Comparison of ENCODE assay signal across 7 mouse cellular contexts in the genomic region with DNA sequence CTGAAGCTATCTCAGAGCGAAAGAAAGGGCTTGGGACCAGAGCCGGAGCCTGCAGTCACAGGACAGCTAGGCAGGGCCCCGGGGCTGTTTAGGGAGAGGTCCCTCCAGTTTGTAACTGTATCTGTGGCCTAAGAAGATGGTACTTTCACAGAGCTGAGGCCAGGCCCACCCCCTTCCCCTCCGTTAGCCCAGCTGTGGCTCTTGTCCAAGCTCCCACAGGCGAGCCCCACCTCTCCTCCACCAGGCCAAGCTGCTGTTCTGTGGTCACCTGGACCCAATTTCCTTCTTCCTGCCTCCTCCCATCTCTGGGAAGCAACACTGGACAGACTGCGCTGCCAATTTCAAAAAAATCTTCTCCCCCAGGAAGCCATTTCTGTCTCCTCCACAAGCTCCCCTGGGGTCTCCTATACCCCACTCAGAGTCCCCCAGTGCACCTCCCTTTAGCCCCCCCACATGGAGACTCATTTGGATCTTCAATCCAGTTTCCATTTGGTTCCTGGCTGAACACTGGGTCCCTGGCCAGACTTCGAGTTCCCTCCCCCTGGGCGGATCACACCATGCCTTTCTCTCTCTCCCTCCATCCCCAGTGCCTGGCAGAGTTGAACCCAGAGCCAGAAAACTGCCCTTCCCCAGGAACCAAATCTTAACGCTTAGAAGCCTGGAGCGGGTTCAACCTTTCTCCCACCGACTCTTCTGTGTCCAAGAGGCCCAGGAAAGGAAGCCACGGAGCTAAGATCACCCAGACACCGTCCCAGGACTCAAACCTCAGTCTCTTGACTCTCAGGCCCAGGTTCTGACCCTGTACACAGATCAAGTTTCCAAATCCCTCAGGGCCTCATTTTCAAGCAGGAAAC. TPM values are rescaled to one million over a fixed set of nuclear protein-coding genes. Genes with fewer than 3 reads are reported as not detected.
DNase-seq lines count a peak whose midpoint lies in the region; ATAC-seq and TF ChIP-seq lines count a peak whose summit lies in the region.

No protein-coding gene starts in this region.

- peak overlapping the region; percentile 72 for H3K27ac ChIP-seq in lung, embryonic 15.5 days
- peak overlapping the region; percentile 92 for H3K27ac ChIP-seq in embryonic fibroblast, embryonic 13.5 days (ENCODE audit: insufficient read depth, low read length)

- no peak for DNase-seq in lung, adult 2 months
- peak; percentile 64 for DNase-seq in heart, postnatal 25 days (ENCODE audit: low spot score)
- peak; percentile 64 for DNase-seq in testis, postnatal 10 days (ENCODE audit: low spot score)
- no peak for DNase-seq in right cerebral cortex, postnatal 4 days

- no peaks in the 10 kb centered on the region for H3K27me3 ChIP-seq in lung, embryonic 15.5 days

- peaks cover 34% of the 10 kb centered on the region for H3K4me1 ChIP-seq in lung, embryonic 15.5 days
- H3K4me1 ChIP-seq in lung, adult 2 months (ENCODE audit: control insufficient read depth, insufficient read depth, low read length) = peaks cover 14% of the 10 kb centered on the region
- H3K4me1 ChIP-seq in embryonic fibroblast, embryonic 13.5 days (ENCODE audit: control insufficient read depth, insufficient read depth, low read length) = 0 out of 2 replicates have a peak, but pooled peaks cover 5% of the 10 kb centered on the region

- ATAC-seq in lung, embryonic 15.5 days (ENCODE audit: borderline replicate concordance, extremely low read depth, low FRiP score, low TSS enrichment) = no peak
- no peak for ATAC-seq in monocyte, adult 5-6 weeks (replicated peaks; ENCODE audit: insufficient number of reproducible peaks, low FRiP score, low TSS enrichment, poor library complexity, severe bottlenecking)

- H3K36me3 ChIP-seq in lung, embryonic 15.5 days = no peaks in the 10 kb centered on the region

- no peak overlapping the region for H3K4me3 ChIP-seq in lung, embryonic 15.5 days
- no peak overlapping the region for H3K4me3 ChIP-seq in lung, adult 2 months (replicated peaks; ENCODE audit: extremely low read depth, low read depth, low read length)
- H3K4me3 ChIP-seq in embryonic fibroblast, embryonic 13.5 days (ENCODE audit: insufficient read depth, low read length) = no peak overlapping the region

- intact Hi-C loops in heart, postnatal 25 days (cut with DNase I) = loop anchor here (5.0 kb wide), 1 partner anchor 96 kb away; a partner anchor contains a TSS

- no peak overlapping the region for H3K9ac ChIP-seq in lung, embryonic 15.5 days

- no peak for TF ChIP-seq CTCF in lung, adult 2 months (IDR thresholded peaks at IDR 0.05; ENCODE audit: insufficient read depth, low read length)
- TF ChIP-seq CTCF in embryonic fibroblast, embryonic 13.5 days (IDR thresholded peaks at IDR 0.05; ENCODE audit: borderline replicate concordance, insufficient read depth, low read length) = no peak

- TF ChIP-seq POLR2A in lung, adult 2 months (IDR thresholded peaks at IDR 0.05; ENCODE audit: borderline replicate concordance, extremely low read depth, low read depth, low read length) = no peak
- TF ChIP-seq POLR2A in embryonic fibroblast, embryonic 13.5 days (IDR thresholded peaks at IDR 0.05; ENCODE audit: low read depth, low read length) = no peak

- H3K9me3 ChIP-seq in lung, embryonic 15.5 days = no peaks in the 10 kb centered on the region

- H3K4me2 ChIP-seq in lung, embryonic 15.5 days = no peak overlapping the region

- 56% methylated on average over 13 of the region's 13 CpGs for WGBS in lung, embryonic 15.5 days
- WGBS in lung, adult 2 months = 59% methylated on average over 13 of the region's 13 CpGs

RNA-seq across cellular contexts. Expression of a gene that starts 21.6 kb away (rescaled TPM):
- polyA plus RNA-seq in lung, embryonic 15.5 days (2015; fragmentation: Nextera tagmentation; extraction: Ambion mirVana) = 120 and 136 TPM in 2 replicates
- polyA plus RNA-seq in lung, adult 2 months (2012; rRNA removed) = 91.7 and 109 TPM in 2 replicates
- polyA plus RNA-seq in embryonic fibroblast, embryonic 13.5 days (2011; ENCODE audit: insufficient read length, low read depth, missing spikeins) = 101 and 107 TPM in 2 replicates
- 100 to 1,000 TPM in 1 of 2 experiments, 10 to 100 TPM in 1; 77.7 to 110 TPM for total RNA-seq in heart, postnatal 25 days (2021)
- total RNA-seq in monocyte, adult 5-6 weeks (2017) = 66.9 to 107 TPM (median 85.9 TPM) in 3 replicates

Comparison
In these comparisons a context has a peak if more than half of its experiments do, and no peak if none do; other contexts are left out.
1. DNase-seq: peak in heart, postnatal 25 days (single experiment) and testis, postnatal 10 days (single experiment); none in lung, adult 2 months (single experiment) and right cerebral cortex, postnatal 4 days (single experiment).